Mouse (Mus musculus): ENCODE results near the gene Igfbp7. TPM values are rescaled to one million over a fixed set of nuclear protein-coding genes. Genes with fewer than 3 reads are reported as not detected.

Igfbp7 gene
- total and polyA plus RNA-seq, 3 experiments, result not detected

DNA sequence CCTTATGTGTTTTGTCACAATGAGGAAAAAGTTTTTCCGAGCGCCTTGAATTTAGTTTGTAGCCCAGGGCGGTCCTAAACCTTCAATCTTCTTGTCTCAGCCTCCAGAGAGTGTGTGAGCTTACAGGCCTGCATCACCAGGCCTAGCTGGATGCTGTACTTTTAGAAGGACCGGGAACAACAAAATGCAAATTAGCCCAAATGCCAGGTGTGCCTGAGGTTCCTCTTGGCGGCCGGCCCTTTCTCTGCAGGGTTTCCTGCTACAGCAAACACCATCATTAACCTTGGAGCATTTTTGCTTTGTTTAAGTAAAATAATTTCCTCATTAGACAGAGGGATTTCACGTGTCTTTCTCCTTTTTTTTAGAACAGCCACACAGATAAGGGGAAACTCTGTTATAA, 39.6 kb downstream of the Igfbp7 start:
- TF ChIP-seq TAL1 (conservative IDR thresholded peaks at IDR 0.05; ENCODE audit: low read depth, low read length) (no peak), GATA2 (IDR thresholded peaks at IDR 0.05; ENCODE audit: borderline replicate concordance, low read depth, low read length) (no peak), CTCF (IDR thresholded peaks at IDR 0.05; ENCODE audit: low read depth, low read length) (no peak), GATA1 (IDR thresholded peaks at IDR 0.05; ENCODE audit: borderline replicate concordance, low read length) (no peak)
- H3K27me3 ChIP-seq (ENCODE audit: insufficient read depth, low read length), result no peaks in the 10 kb centered on the region
- no peaks in the 10 kb centered on the region for H3K36me3 ChIP-seq (replicated peaks)
- peaks cover 8% of the 10 kb centered on the region for H3K9me3 ChIP-seq (replicated peaks)
- DNase-seq (ENCODE audit: low spot score) (no peak), ATAC-seq (ENCODE audit: extremely low read depth, insufficient number of reproducible peaks, low FRiP score, poor library complexity, severe bottlenecking) (no peak)
- no peaks in the 10 kb centered on the region for H3K4me1 ChIP-seq (ENCODE audit: insufficient read depth, low read depth, low read length)
- no peak overlapping the region for H3K4me3 ChIP-seq (ENCODE audit: low read depth, low read length)

DNA sequence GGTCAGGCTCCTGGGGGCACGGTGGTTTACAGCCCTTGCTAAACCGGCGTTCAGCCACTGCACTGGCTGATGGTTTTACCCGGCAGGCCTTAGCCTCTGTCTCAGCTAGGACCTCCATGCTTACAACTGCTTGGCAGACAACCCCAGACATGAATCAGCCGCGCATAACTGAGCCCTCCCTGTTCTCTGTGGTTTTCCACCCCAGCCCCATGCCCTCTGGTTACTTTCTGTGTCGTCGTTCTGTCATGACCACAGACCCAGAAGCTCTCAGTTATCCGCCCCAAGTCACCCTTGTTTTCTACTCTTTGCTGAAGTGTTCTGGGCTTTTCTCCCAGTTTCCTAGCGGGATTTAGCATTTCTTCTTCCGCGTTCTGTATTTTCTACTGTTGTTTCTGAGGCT, 40.2 kb downstream of the Igfbp7 start:
- DNase-seq (ENCODE audit: low spot score), result no peak
- no peaks in the 10 kb centered on the region for H3K27me3 ChIP-seq (ENCODE audit: insufficient read depth, low read length)
- TF ChIP-seq GATA2 (IDR thresholded peaks at IDR 0.05; ENCODE audit: borderline replicate concordance, low read depth, low read length), result no peak
- TF ChIP-seq CTCF (IDR thresholded peaks at IDR 0.05; ENCODE audit: low read depth, low read length), result no peak
- TF ChIP-seq GATA1 (IDR thresholded peaks at IDR 0.05; ENCODE audit: borderline replicate concordance, low read length), result no peak
- TF ChIP-seq POLR2AphosphoS5 (IDR thresholded peaks at IDR 0.05; ENCODE audit: insufficient replicate concordance, low read depth, low read length), result no peak
- no peak for TF ChIP-seq TAL1 (conservative IDR thresholded peaks at IDR 0.05; ENCODE audit: low read depth, low read length)
- H3K4me3 ChIP-seq (ENCODE audit: low read depth, low read length), result no peak overlapping the region
- ATAC-seq (ENCODE audit: extremely low read depth, insufficient number of reproducible peaks, low FRiP score, poor library complexity, severe bottlenecking), result no peak
- peaks cover 8% of the 10 kb centered on the region for H3K9me3 ChIP-seq (replicated peaks)
- H3K4me1 ChIP-seq (ENCODE audit: insufficient read depth, low read depth, low read length), result no peaks in the 10 kb centered on the region
- H3K36me3 ChIP-seq (replicated peaks), result no peaks in the 10 kb centered on the region

DNA sequence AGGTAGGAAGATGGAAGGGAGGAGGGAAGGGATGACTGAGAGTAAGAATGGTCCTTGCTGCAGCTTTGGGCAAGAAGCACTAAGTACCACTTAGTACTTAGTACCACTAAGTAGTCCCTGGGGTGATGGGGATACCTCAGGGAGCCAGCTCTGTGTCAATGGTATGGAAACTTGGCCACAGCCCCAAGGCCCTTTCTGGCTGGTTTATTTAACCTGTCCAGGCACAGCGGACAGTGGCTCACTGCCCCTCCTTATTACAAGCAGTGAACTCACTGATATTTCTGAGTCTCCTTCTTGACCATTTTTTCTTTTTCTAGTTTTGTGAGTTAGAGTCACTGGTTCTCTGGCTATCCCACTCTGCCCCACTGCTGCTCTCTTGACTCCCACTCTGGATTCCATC, 40.7 kb downstream of the Igfbp7 start:
- peaks cover 7% of the 10 kb centered on the region for H3K9me3 ChIP-seq (replicated peaks)
- no peaks in the 10 kb centered on the region for H3K4me1 ChIP-seq (ENCODE audit: insufficient read depth, low read depth, low read length)
- no peak for ATAC-seq (ENCODE audit: extremely low read depth, insufficient number of reproducible peaks, low FRiP score, poor library complexity, severe bottlenecking)
- no peak overlapping the region for H3K4me3 ChIP-seq (ENCODE audit: low read depth, low read length)
- no peaks in the 10 kb centered on the region for H3K27me3 ChIP-seq (ENCODE audit: insufficient read depth, low read length)
- no peak for DNase-seq (ENCODE audit: low spot score)
- TF ChIP-seq CTCF (IDR thresholded peaks at IDR 0.05; ENCODE audit: low read depth, low read length) (no peak), GATA1 (IDR thresholded peaks at IDR 0.05; ENCODE audit: borderline replicate concordance, low read length) (no peak), POLR2AphosphoS5 (IDR thresholded peaks at IDR 0.05; ENCODE audit: insufficient replicate concordance, low read depth, low read length) (no peak), GATA2 (IDR thresholded peaks at IDR 0.05; ENCODE audit: borderline replicate concordance, low read depth, low read length) (no peak), TAL1 (conservative IDR thresholded peaks at IDR 0.05; ENCODE audit: low read depth, low read length) (no peak)
- no peaks in the 10 kb centered on the region for H3K36me3 ChIP-seq (replicated peaks)

DNA sequence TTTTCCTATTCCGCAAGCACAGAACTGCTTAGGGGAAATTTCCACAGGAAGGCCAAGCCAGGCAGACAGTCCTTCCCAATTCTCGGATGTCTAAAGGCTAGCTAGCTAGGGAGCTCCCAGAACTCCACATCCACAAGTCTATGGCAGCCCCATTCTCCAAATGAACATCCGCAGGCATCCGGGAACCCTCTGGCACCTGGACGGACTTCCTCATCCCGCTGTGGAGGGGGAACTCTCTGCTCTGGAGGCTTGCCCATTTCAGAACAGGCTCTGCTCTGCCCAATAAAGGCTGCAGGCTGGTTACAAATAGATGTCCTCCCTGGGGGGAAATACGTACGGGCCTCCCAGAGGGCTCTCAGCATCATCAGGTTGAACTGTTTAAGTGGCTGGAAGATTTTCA, 41.5 kb downstream of the Igfbp7 start:
- no peaks in the 10 kb centered on the region for H3K27me3 ChIP-seq (ENCODE audit: insufficient read depth, low read length)
- DNase-seq (ENCODE audit: low spot score) (no peak), ATAC-seq (ENCODE audit: extremely low read depth, insufficient number of reproducible peaks, low FRiP score, poor library complexity, severe bottlenecking) (no peak)
- H3K4me3 ChIP-seq (ENCODE audit: low read depth, low read length), result no peak overlapping the region
- no peaks in the 10 kb centered on the region for H3K4me1 ChIP-seq (ENCODE audit: insufficient read depth, low read depth, low read length)
- TF ChIP-seq GATA2 (IDR thresholded peaks at IDR 0.05; ENCODE audit: borderline replicate concordance, low read depth, low read length), result no peak
- TF ChIP-seq TAL1 (conservative IDR thresholded peaks at IDR 0.05; ENCODE audit: low read depth, low read length), result no peak
- no peak for TF ChIP-seq CTCF (IDR thresholded peaks at IDR 0.05; ENCODE audit: low read depth, low read length)
- TF ChIP-seq POLR2AphosphoS5 (IDR thresholded peaks at IDR 0.05; ENCODE audit: insufficient replicate concordance, low read depth, low read length), result no peak
- no peak for TF ChIP-seq GATA1 (IDR thresholded peaks at IDR 0.05; ENCODE audit: borderline replicate concordance, low read length)
- H3K9me3 ChIP-seq (replicated peaks), result 0 out of 2 replicates have a peak, but pooled peaks cover 5% of the 10 kb centered on the region
- H3K36me3 ChIP-seq (replicated peaks), result no peaks in the 10 kb centered on the region

DNA sequence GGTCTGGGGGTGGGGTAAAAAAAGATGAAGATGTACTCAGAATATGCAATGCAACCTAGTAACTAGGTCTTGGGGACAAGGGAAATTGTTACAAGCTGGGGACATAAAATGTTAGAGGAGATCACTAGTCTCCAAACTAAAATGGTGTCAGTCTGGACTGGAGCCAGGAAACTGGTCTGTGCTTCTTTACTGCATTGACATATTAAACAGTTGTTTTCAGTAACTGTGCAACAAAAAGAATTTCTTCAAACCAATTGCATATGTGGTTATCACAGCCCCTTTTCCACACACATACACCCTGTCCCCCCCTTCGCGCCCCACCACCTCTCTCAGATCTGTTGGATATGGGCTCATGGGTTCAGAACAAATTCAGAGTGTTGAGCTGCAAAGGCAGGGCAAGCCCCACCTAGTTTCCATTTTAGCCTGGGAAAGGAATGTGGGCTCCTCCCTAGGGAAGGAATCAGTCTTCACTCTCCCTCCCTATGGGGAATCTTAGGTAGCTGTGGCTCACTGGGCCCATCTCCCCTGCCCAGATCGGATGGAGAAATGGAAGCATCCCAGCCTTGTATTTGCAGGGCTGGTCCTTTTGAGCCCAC, 43.3 kb downstream of the Igfbp7 start:
- Histone ChIP-seq H3K4me1 (ENCODE audit: insufficient read depth, low read depth, low read length) (no peaks in the 10 kb centered on the region), H3K4me3 (ENCODE audit: low read depth, low read length) (no peak overlapping the region), H3K36me3 (replicated peaks) (no peaks in the 10 kb centered on the region), H3K9me3 (replicated peaks) (0 out of 2 replicates have a peak, but pooled peaks cover 5% of the 10 kb centered on the region), H3K27me3 (ENCODE audit: insufficient read depth, low read length) (no peaks in the 10 kb centered on the region)
- no peak for DNase-seq (ENCODE audit: low spot score)
- ATAC-seq (ENCODE audit: extremely low read depth, insufficient number of reproducible peaks, low FRiP score, poor library complexity, severe bottlenecking), result no peak
- no peak for TF ChIP-seq GATA1 (IDR thresholded peaks at IDR 0.05; ENCODE audit: borderline replicate concordance, low read length)
- TF ChIP-seq CTCF (IDR thresholded peaks at IDR 0.05; ENCODE audit: low read depth, low read length), result no peak
- TF ChIP-seq TAL1 (conservative IDR thresholded peaks at IDR 0.05; ENCODE audit: low read depth, low read length), result no peak
- no peak for TF ChIP-seq GATA2 (IDR thresholded peaks at IDR 0.05; ENCODE audit: borderline replicate concordance, low read depth, low read length)
- no peak for TF ChIP-seq POLR2AphosphoS5 (IDR thresholded peaks at IDR 0.05; ENCODE audit: insufficient replicate concordance, low read depth, low read length)

DNA sequence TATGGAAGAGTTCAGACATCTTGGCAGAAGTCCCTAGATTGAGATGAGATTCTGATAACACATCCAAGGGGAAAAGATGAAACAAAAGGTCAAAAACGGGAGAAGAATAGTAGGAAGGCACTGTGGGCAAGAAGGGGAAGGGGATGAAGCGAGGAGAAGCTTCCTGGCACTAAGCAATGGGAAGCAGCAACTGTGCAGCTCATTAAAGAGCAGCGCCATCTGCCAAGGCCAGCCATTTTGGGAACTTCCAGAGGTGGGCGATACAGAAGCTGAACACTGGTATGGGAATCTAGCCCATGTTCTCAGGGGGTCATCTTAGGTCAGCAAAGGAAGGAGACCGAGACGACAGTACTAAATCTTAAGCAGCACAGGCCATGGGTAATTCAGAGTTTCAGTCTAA, 44.2 kb downstream of the Igfbp7 start:
- ATAC-seq (ENCODE audit: extremely low read depth, insufficient number of reproducible peaks, low FRiP score, poor library complexity, severe bottlenecking) (no peak), DNase-seq (ENCODE audit: low spot score) (no peak)
- no peak overlapping the region for H3K4me3 ChIP-seq (ENCODE audit: low read depth, low read length)
- no peaks in the 10 kb centered on the region for H3K4me1 ChIP-seq (ENCODE audit: insufficient read depth, low read depth, low read length)
- no peaks in the 10 kb centered on the region for H3K36me3 ChIP-seq (replicated peaks)
- H3K9me3 ChIP-seq (replicated peaks), result 0 out of 2 replicates have a peak, but pooled peaks cover 5% of the 10 kb centered on the region
- TF ChIP-seq TAL1 (conservative IDR thresholded peaks at IDR 0.05; ENCODE audit: low read depth, low read length) (no peak), CTCF (IDR thresholded peaks at IDR 0.05; ENCODE audit: low read depth, low read length) (no peak), GATA1 (IDR thresholded peaks at IDR 0.05; ENCODE audit: borderline replicate concordance, low read length) (no peak), POLR2AphosphoS5 (IDR thresholded peaks at IDR 0.05; ENCODE audit: insufficient replicate concordance, low read depth, low read length) (no peak), GATA2 (IDR thresholded peaks at IDR 0.05; ENCODE audit: borderline replicate concordance, low read depth, low read length) (no peak)
- no peaks in the 10 kb centered on the region for H3K27me3 ChIP-seq (ENCODE audit: insufficient read depth, low read length)
